Mouse (Mus musculus): ENCODE data around the gene Twf2.

The Twf2 gene

DNA sequence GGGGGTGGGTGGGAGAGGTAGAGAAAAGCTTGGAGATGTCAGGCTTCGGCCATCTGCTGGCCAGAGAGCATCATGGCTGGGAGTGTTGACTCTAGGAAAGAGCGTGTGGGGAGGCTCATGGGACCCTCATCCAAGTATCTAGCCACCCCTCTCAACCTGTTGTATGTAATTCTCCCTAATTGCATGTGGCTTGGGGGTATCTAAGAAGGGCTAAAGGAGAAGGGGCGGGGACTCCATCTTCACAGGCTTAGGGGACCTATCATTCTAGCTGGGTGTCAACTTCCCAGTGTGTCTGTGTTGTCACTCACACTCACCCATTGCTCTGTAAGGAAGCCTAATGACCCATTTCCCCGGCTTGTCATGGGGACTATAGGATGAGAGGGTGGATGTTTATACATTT, 28.9 kb downstream of the Twf2 start:
- Histone ChIP-seq H3K36me3 (ENCODE audit: control insufficient read depth, insufficient read depth, low read length, poor library complexity, severe bottlenecking) (peaks cover 6% of the 10 kb centered on the region), H3K27me3 (ENCODE audit: control insufficient read depth, insufficient read depth, low read length, poor library complexity, severe bottlenecking) (no peaks in the 10 kb centered on the region)
- no peak for DNase-seq (ENCODE audit: low read depth, low spot score)

DNA sequence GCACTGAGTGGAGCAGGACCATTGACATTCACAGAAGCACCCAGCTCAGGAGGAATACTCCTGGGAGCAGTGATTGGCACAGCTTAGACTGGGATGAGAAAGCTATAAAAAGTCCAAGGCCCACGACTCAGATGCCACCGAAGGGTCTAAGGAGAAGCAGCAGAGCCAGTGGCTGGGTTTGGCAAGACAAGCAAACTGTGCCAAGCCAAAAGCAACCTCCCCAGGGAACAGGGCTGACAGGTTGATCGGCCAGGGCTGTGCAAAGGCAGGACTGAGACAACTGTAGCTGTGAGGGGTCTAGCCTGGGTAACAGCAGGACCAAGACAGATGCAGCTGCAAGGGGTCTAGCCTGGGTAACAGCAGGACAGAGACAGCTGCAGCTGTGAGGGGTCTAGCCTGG, 30.0 kb downstream of the Twf2 start:
- no peaks in the 10 kb centered on the region for H3K27me3 ChIP-seq (ENCODE audit: control insufficient read depth, insufficient read depth, low read length, poor library complexity, severe bottlenecking)
- peaks cover 5% of the 10 kb centered on the region for H3K36me3 ChIP-seq (ENCODE audit: control insufficient read depth, insufficient read depth, low read length, poor library complexity, severe bottlenecking)
- no peak for DNase-seq (ENCODE audit: low read depth, low spot score)

DNA sequence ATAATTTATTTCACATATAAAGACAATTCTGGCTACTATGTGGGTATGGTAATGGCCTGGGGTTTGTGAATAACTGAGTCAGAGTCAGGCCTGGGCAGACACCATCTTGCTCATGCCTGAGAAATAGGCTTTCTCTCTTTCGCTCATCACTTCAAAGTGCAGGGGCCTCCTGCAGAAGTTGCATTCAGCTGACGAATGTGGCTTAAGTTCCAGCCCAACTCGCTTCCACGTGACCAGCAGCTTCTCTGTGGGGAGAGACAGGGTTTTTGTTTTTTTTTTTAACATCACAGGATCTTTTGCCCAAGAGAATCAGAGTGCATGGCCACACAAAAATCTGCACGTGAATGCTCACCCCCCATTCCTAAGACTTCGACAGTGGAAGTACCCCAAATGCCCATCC, 31.0 kb downstream of the Twf2 start:
- H3K27me3 ChIP-seq (ENCODE audit: control insufficient read depth, insufficient read depth, low read length, poor library complexity, severe bottlenecking): no peaks in the 10 kb centered on the region
- DNase-seq (ENCODE audit: low read depth, low spot score): no peak
- H3K36me3 ChIP-seq (ENCODE audit: control insufficient read depth, insufficient read depth, low read length, poor library complexity, severe bottlenecking): peaks cover 4% of the 10 kb centered on the region

DNA sequence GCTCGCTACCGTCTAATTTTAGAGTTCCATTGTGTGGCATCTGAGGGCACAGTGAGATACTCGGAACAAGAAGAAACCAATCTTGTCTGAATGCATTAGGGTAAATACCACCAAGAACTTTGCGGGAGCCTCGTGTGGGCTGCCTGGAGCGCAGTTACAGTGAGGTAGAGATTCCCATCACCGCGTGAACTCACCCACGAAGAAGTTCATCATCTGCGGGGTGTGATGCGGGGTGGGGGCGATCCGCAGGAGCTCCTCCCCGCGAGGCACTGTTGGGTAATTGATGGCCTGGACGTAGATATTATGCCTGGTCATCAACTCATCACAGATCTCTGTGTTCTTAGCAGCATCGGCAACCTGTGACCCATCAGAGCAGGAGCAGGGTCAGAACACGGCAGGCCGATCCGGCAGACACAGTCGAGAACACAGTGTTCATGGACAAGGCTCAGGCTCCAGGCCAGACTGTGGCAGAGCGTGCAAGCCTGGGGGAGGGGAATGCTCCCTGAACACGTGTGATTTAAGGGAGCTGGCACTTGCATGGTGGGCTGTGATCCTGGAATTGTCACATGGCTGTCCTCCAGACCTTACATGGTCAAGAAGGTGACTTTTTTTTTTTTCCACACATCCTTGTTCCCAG, 32.4 kb downstream of the Twf2 start:
- H3K36me3 ChIP-seq (ENCODE audit: control insufficient read depth, insufficient read depth, low read length, poor library complexity, severe bottlenecking): peaks cover 6% of the 10 kb centered on the region
- no peak for DNase-seq (ENCODE audit: low read depth, low spot score)
- H3K27me3 ChIP-seq (ENCODE audit: control insufficient read depth, insufficient read depth, low read length, poor library complexity, severe bottlenecking): no peaks in the 10 kb centered on the region

DNA sequence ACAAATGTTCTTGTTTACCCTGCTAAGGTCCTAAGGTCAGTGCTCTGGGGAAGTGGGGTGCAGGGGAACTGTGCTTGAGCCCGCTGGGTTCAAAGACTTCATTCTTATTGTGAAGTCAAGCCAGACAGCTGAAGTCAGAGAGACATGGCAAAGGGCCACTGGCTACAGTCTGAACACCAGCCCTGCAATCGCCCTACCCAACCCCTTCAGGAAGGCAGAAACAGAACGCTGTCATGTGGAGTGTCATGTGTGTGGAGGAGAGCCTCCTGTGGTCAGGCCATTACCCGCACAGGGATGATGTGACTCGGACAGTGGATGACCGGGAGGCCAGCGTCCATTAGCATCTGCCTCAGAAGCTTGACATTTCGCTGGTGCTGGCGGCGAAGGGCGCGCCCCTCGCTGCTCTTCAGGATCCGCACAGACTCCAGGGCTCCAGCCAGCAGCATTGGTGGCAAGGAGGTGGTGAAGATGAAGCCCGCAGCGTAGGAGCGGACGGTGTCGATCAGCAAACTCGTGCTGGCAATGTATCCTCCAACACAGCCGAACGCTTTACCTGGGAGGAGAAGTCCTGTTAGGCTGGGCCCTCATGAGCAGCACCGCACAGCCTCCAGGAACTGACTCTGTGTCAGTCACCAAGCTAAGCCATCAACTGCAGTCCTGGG, 33.4 kb downstream of the Twf2 start:
- Histone ChIP-seq H3K27me3 (ENCODE audit: control insufficient read depth, insufficient read depth, low read length, poor library complexity, severe bottlenecking) (no peaks in the 10 kb centered on the region), H3K36me3 (ENCODE audit: control insufficient read depth, insufficient read depth, low read length, poor library complexity, severe bottlenecking) (peaks cover 7% of the 10 kb centered on the region)
- DNase-seq (ENCODE audit: low read depth, low spot score): no peak

DNA sequence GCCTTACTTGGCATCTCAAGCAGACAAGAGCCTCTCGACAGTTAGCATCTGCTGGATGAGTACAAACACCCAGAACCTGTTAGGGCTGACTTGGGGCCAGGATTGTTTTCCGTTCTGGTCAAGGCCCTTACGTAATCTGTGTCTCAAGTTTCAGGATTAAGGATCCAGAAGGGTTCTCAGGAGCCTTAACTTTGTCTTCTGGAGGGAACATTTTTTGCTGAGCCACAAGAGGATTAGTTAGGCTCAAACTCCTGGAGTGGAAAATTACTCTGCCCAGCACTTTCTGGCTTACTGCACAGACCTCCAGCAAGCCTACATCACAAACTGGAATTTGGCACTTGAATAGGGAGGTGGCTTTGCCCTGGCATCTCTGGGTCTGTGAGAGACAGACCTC, 33.9 kb downstream of the Twf2 start:
- DNase-seq (ENCODE audit: low read depth, low spot score): no peak
- Histone ChIP-seq H3K36me3 (ENCODE audit: control insufficient read depth, insufficient read depth, low read length, poor library complexity, severe bottlenecking) (peaks cover 10% of the 10 kb centered on the region), H3K27me3 (ENCODE audit: control insufficient read depth, insufficient read depth, low read length, poor library complexity, severe bottlenecking) (no peaks in the 10 kb centered on the region)

DNA sequence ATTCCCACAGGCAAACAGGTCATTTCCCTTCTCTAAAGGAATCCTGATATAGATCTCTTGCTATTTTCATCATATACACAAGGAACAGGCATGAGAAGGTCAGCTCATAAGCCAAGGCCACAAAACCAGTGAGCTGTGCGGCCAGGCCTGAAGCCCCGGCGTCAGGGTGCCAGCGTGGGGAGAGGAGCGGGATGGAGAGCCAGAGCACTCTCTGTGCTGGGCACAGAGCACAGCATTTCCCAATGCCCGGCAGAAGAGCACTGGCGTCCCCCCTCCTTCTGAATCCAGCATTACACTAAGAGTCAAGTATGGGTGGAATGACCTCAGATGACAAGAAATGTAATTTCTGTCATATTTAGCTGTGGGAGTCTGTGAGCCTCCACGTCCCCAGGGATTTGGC, 34.5 kb downstream of the Twf2 start:
- H3K27me3 ChIP-seq (ENCODE audit: control insufficient read depth, insufficient read depth, low read length, poor library complexity, severe bottlenecking): no peaks in the 10 kb centered on the region
- DNase-seq (ENCODE audit: low read depth, low spot score): no peak
- peaks cover 10% of the 10 kb centered on the region for H3K36me3 ChIP-seq (ENCODE audit: control insufficient read depth, insufficient read depth, low read length, poor library complexity, severe bottlenecking)

DNA sequence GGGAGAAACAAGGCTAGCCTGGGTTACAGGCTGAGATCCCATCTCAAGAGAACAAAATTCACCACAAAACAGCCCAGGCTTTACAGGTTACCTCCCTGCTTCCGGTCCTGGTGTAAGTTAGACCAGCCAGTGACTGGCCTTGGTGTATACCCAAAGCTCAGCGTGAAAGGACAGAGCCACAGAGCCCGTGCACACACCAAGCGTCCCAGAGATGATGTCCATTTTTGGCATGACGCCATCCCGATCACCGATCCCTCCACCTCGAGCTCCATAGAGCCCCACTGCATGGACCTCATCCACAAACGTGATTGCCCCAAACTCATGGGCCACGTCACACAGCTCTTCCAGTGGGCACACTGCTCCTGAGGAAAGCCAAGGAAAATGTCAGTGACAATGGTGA, 35.0 kb downstream of the Twf2 start:
- no peak for DNase-seq (ENCODE audit: low read depth, low spot score)
- Histone ChIP-seq H3K36me3 (ENCODE audit: control insufficient read depth, insufficient read depth, low read length, poor library complexity, severe bottlenecking) (peaks cover 10% of the 10 kb centered on the region), H3K27me3 (ENCODE audit: control insufficient read depth, insufficient read depth, low read length, poor library complexity, severe bottlenecking) (no peaks in the 10 kb centered on the region)

DNA sequence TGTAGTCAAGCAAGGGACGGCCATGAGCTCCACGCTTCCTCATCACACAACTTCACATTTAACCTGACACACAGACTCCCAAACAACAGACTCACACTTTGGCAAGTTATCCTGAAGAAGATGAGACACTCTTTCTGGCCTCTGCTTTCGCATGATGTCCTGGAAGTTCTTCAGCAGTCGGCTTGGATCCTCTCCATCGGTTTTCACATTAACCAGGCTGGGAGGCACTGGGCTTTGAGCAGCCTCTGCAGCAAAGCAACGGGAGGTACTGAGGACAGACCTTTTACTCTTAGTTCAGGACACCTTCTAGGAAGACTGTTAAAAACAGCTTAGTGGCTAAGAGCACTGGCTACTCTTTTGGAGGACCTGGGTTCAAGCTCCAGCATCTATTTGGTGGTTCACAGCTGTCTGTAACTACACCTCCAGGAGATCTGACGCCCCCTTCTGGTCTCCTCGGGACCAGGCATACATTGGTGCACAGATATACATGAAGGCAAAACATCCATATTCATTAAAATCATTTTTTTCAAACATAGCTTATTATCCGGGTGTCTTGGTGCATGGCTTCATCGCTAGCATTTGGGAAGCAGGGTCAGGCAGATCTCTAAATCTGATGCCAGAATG, 38.7 kb downstream of the Twf2 start:
- DNase-seq (ENCODE audit: low read depth, low spot score): no peak
- Histone ChIP-seq H3K36me3 (ENCODE audit: control insufficient read depth, insufficient read depth, low read length, poor library complexity, severe bottlenecking) (peaks cover 10% of the 10 kb centered on the region; the same call in 1 of the 2 replicates), H3K27me3 (ENCODE audit: control insufficient read depth, insufficient read depth, low read length, poor library complexity, severe bottlenecking) (no peaks in the 10 kb centered on the region)

DNA sequence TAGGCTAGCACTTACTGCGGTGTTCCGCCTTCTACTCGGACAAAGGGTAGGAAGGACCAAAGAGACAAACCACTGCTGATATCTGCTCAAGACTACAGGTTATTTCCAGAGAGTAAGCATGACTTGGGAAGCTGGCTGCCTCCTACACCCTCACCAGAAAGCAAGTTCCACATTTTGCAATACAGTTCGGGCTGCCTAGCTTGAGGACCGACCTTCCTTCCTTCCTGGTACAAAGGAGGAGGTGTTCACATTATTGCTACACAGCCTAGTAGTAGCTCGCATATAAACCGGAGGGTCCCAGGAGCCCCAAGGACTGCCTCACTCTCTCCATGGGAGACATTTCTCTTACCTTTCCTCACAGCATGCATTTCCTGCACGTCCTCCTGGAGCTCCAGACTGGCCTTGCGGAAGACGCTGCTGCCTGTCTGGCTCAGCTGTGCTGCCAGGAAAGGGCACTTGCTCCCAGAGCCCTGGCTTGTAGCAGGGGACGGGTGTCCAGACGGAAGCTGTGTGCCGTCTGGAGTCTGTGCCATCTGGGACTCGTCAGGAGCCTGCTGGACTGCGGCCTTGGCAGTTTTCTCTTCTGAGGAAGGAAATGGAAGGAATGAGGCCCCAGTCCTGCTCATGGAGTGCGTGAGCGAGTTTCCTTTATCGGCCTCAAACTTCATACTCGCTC, 40.0 kb downstream of the Twf2 start:
- Histone ChIP-seq H3K36me3 (ENCODE audit: control insufficient read depth, insufficient read depth, low read length, poor library complexity, severe bottlenecking) (peaks cover 7% of the 10 kb centered on the region; the same call in 1 of the 2 replicates), H3K27me3 (ENCODE audit: control insufficient read depth, insufficient read depth, low read length, poor library complexity, severe bottlenecking) (no peaks in the 10 kb centered on the region)
- DNase-seq (ENCODE audit: low read depth, low spot score): no peak

DNA sequence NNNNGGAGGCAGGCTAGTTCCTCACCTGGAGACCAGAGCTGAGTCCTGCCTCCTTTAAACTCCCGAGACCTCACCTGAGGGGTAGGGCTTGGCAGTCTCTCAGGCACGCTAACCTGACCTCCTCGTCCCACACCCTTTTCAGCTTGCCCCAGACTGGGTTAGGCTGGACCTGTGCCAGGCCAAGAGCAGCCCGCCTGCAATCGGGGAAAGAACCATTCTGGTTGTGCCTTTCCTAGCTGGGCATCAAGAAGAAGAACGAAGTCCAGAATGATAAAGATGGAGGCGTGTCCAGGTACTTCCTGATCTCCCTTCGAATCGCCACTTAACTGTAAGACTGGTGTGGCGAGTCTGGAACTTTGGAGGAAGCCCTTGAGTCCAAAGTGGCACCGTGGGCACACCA, 46.6 kb downstream of the Twf2 start:
- H3K27me3 ChIP-seq (ENCODE audit: control insufficient read depth, insufficient read depth, low read length, poor library complexity, severe bottlenecking): no peaks in the 10 kb centered on the region

DNA sequence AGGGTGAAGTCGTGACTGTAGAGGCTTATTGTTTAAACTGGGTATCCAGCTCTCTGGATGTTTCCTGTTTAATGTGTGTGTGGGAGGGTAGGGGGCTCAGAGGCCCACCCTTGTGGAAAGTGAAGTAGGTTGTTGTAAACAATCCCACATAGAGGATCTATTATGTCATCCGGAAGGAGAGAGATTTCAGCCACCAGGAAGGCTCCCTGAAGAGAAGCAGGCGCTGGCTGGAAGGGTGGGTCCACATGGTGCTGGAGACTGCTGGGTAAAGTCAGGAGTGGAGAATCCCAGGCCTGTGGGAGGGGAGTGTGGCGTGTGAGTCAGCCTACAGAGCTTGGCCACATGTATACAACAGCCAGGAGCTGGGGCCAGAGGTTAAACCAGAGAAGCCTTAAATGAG, 47.3 kb downstream of the Twf2 start:
- H3K27me3 ChIP-seq (ENCODE audit: control insufficient read depth, insufficient read depth, low read length, poor library complexity, severe bottlenecking): no peaks in the 10 kb centered on the region
- H3K36me3 ChIP-seq (ENCODE audit: control insufficient read depth, insufficient read depth, low read length, poor library complexity, severe bottlenecking): no peaks in the 10 kb centered on the region
- DNase-seq (ENCODE audit: low read depth, low spot score): no peak

More for the DNA sequence above, 46.6 kb downstream of the Twf2 start:
- H3K36me3 ChIP-seq (ENCODE audit: control insufficient read depth, insufficient read depth, low read length, poor library complexity, severe bottlenecking): no peaks in the 10 kb centered on the region
- no peak for DNase-seq (ENCODE audit: low read depth, low spot score)

DNA sequence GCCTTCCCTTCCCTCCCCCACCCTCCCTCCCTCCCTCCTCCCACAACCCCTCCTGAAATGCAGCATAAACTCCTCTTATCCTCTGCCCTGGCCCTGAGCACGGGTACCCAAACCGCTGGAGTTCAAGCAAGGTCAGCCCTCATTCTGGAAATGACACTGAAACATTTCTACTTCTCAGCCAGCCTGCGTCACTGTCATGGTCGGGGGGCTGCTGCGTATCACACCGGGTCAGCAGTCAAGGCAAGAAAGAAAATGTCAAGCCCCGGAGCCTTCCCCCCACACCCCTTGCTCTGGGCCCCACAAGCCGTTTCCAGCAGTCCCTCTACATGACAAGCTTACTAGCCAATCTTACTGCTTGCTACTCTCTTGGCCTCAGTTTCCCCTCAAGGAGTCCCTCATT, 48.2 kb downstream of the Twf2 start:
- no peaks in the 10 kb centered on the region for H3K27me3 ChIP-seq (ENCODE audit: control insufficient read depth, insufficient read depth, low read length, poor library complexity, severe bottlenecking)
- no peak for DNase-seq (ENCODE audit: low read depth, low spot score)
- no peaks in the 10 kb centered on the region for H3K36me3 ChIP-seq (ENCODE audit: control insufficient read depth, insufficient read depth, low read length, poor library complexity, severe bottlenecking)

DNA sequence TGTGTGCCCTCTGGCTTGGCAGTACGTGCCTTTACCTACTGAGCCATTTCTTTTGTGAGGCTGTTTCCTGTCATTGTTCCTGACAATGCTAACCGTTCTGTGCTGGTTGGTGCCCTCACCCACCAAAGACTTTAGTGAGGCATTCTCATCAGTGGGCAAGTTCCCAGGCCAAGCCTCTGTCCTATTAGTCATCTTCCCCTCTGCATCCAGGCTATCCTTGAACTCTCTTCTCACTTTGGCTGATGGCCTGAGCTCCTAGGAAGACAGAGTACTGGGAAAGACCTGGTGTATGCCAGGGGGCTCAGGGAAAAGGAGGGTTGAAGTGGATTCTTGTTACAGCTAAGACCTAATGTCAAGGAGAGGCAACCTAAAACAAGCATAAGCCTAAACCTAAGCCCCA, 51.1 kb downstream of the Twf2 start:
- Histone ChIP-seq H3K36me3 (ENCODE audit: control insufficient read depth, insufficient read depth, low read length, poor library complexity, severe bottlenecking) (no peaks in the 10 kb centered on the region), H3K27me3 (ENCODE audit: control insufficient read depth, insufficient read depth, low read length, poor library complexity, severe bottlenecking) (no peaks in the 10 kb centered on the region)
- no peak for DNase-seq (ENCODE audit: low read depth, low spot score)

DNA sequence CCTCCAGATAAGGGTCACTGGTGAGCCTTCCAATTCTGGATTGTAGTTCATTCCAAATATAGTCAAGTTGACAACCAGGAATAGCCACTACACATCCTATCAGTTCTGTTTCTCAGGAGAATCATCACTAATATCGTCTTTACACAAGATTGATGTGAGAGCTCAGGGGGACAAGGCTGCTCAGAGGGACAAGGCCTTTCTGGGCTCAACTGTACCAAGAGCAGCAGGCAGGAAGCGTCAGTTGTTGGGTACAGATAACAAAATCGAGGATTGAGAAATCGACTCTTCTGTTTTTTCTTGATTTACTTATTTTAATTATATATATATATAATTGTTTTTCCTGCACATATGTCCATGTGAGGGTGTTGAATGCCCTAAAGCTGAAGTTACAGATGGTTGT, 55.5 kb downstream of the Twf2 start:
- Histone ChIP-seq H3K36me3 (ENCODE audit: control insufficient read depth, insufficient read depth, low read length, poor library complexity, severe bottlenecking) (no peaks in the 10 kb centered on the region), H3K27me3 (ENCODE audit: control insufficient read depth, insufficient read depth, low read length, poor library complexity, severe bottlenecking) (no peaks in the 10 kb centered on the region)
- DNase-seq (ENCODE audit: low read depth, low spot score): no peak
